In the genomic region with DNA sequence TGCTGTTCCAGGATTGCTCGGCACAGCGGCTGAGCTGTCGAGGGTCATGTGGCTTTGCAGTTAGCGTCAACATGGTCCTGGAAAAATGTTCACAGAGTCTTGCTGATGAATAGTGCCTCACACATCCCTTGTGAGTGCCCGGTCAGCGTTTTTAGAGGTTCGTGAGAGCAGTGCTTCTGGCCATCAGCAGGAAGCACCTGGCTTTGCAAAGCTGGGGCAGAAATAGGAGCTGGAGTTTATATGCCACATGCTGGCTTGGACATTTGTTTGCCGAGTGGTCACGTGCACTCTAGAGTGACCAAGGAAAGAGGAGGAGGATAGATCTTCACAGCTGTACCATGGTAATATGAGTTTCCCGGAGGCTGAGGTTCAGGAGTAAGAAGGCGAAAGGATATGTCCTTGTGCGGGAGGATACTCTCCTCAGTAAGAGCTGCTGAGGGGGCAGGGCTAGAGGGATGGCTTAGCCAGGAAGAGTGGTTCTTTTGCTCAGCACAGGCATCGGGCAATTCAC, we compare ENCODE assay signal across 8 mouse cellular contexts. TPM values are rescaled to one million over a fixed set of nuclear protein-coding genes. Genes with fewer than 3 reads are reported as not detected.
A peak's percentile ranks its signal among the peaks of the same experiment; 100 is the strongest.
DNase-seq lines count a peak whose midpoint lies in the region; ATAC-seq and TF ChIP-seq lines count a peak whose summit lies in the region.

No protein-coding gene starts in this region.

- no peaks in the 10 kb centered on the region for H3K79me2 ChIP-seq in C2C12 (ENCODE audit: control insufficient read depth, insufficient read depth)
- no peaks in the 10 kb centered on the region for H3K79me2 ChIP-seq in myocyte (ENCODE audit: control insufficient read depth, insufficient read depth)

- TF ChIP-seq POLR2A in brain, embryonic 14.5 days (IDR thresholded peaks at IDR 0.05; ENCODE audit: borderline replicate concordance, extremely low read depth, insufficient read depth, insufficient read length, poor library complexity, severe bottlenecking): no peak
- no peak for TF ChIP-seq POLR2A in myocyte (IDR thresholded peaks at IDR 0.05; ENCODE audit: insufficient read length, low read depth)

- WGBS in heart, postnatal 0 days: 37% methylated on average over 13 of the region's 13 CpGs
- 45% methylated on average over 13 of the region's 13 CpGs for WGBS in limb, embryonic 11.5 days

- no peaks in the 10 kb centered on the region for H3K36me3 ChIP-seq in C2C12 (ENCODE audit: control insufficient read depth, insufficient read depth)
- H3K36me3 ChIP-seq in heart, postnatal 0 days (replicated peaks; ENCODE audit: control insufficient read depth, insufficient read depth, low read length): no peaks in the 10 kb centered on the region
- H3K36me3 ChIP-seq in limb, embryonic 11.5 days (ENCODE audit: control insufficient read depth, insufficient read depth, low read length): no peaks in the 10 kb centered on the region
- H3K36me3 ChIP-seq in myocyte (ENCODE audit: control insufficient read depth, insufficient read depth): no peaks in the 10 kb centered on the region

- H3K27ac ChIP-seq in heart, postnatal 0 days (ENCODE audit: low read depth): peak overlapping the region; percentile 87
- peak overlapping the region; percentile 30; the same call in 1 of the 2 replicates for H3K27ac ChIP-seq in limb, embryonic 11.5 days (replicated peaks; ENCODE audit: low read depth, low read length)

- no peak for TF ChIP-seq CTCF in C2C12 (IDR thresholded peaks at IDR 0.05; ENCODE audit: control insufficient read depth, insufficient read depth, insufficient read length)
- TF ChIP-seq CTCF in brain, embryonic 14.5 days (IDR thresholded peaks at IDR 0.05; ENCODE audit: borderline replicate concordance, extremely low read depth, insufficient read depth, insufficient read length): no peak
- TF ChIP-seq CTCF in heart, postnatal 0 days (IDR thresholded peaks at IDR 0.05; ENCODE audit: low read depth): no peak

- H3K4me1 ChIP-seq in heart, postnatal 0 days (ENCODE audit: control insufficient read depth, insufficient read depth): peaks cover 14% of the 10 kb centered on the region
- H3K4me1 ChIP-seq in limb, embryonic 11.5 days (ENCODE audit: control insufficient read depth, insufficient read depth, low read length): 0 out of 2 replicates have a peak, but pooled peaks cover 6% of the 10 kb centered on the region

- ATAC-seq in heart, postnatal 0 days (ENCODE audit: insufficient read depth, low read depth): peak; percentile 66
- ATAC-seq in limb, embryonic 11.5 days (ENCODE audit: insufficient number of reproducible peaks, low FRiP score, low TSS enrichment, low read depth): peak; percentile 75

- H3K9ac ChIP-seq in heart, postnatal 0 days (replicated peaks; ENCODE audit: low read depth, low read length): no peak overlapping the region
- H3K9ac ChIP-seq in limb, embryonic 11.5 days (ENCODE audit: low read length): no peak overlapping the region

- DNase-seq in brain, embryonic 14.5 days (ENCODE audit: low read depth): peak; percentile 23
- DNase-seq in heart, postnatal 0 days (ENCODE audit: low spot score): peak; percentile 68
- peak; percentile 48 for DNase-seq in limb, embryonic 11.5 days (ENCODE audit: low spot score)
- DNase-seq in spleen, postnatal 14 days (ENCODE audit: low spot score in 2 of 2): no peak
- no peak for DNase-seq in B cell, adult 2 months
- DNase-seq in retina, postnatal 1 day: no peak

- no peak overlapping the region for H3ac ChIP-seq in C2C12 (ENCODE audit: control insufficient read depth, insufficient read length, low read depth)
- H3ac ChIP-seq in myocyte (ENCODE audit: control insufficient read depth, insufficient read length): no peak overlapping the region

- no peaks in the 10 kb centered on the region for H3K27me3 ChIP-seq in C2C12 (ENCODE audit: control insufficient read depth, insufficient read depth, insufficient read length)
- H3K27me3 ChIP-seq in heart, postnatal 0 days (ENCODE audit: control insufficient read depth, insufficient read depth, low read length): no peaks in the 10 kb centered on the region
- H3K27me3 ChIP-seq in limb, embryonic 11.5 days (ENCODE audit: control insufficient read depth, insufficient read depth, low read length): no peaks in the 10 kb centered on the region
- no peaks in the 10 kb centered on the region for H3K27me3 ChIP-seq in myocyte (ENCODE audit: control insufficient read depth, insufficient read depth, insufficient read length)

- peak overlapping the region; percentile 5; the same call in 1 of the 2 replicates for H3K4me2 ChIP-seq in heart, postnatal 0 days (ENCODE audit: low read depth, low read length)
- H3K4me2 ChIP-seq in limb, embryonic 11.5 days (ENCODE audit: low read depth, severe bottlenecking): 0 out of 2 replicates have a peak overlapping the region, but pooled peaks have one; percentile 1
- H3K4me2 ChIP-seq in myocyte (ENCODE audit: low read depth): peak overlapping the region; percentile 39

- H3K79me3 ChIP-seq in C2C12 (ENCODE audit: low read depth): no peaks in the 10 kb centered on the region

- H3K4me3 ChIP-seq in C2C12 (ENCODE audit: insufficient read depth, poor library complexity, severe bottlenecking) (no peak overlapping the region), myocyte (no peak overlapping the region)
- H3K4me3 ChIP-seq in heart, postnatal 0 days (ENCODE audit: low read depth, low read length): no peak overlapping the region
- H3K4me3 ChIP-seq in limb, embryonic 11.5 days (ENCODE audit: low read depth, low read length): no peak overlapping the region

- peak; percentile 71 for TF ChIP-seq EP300 in heart, postnatal 0 days (IDR thresholded peaks at IDR 0.05; ENCODE audit: low read depth)

- no peaks in the 10 kb centered on the region for H3K9me3 ChIP-seq in heart, postnatal 0 days (replicated peaks; ENCODE audit: control insufficient read depth, low read length)
- no peaks in the 10 kb centered on the region for H3K9me3 ChIP-seq in limb, embryonic 11.5 days (ENCODE audit: control insufficient read depth, low read length)

TF ChIP-seq in C2C12, 6 proteins besides CTCF, POLR2A, EP300 and RAD21:
- TF ChIP-seq USF1 (IDR thresholded peaks at IDR 0.05; ENCODE audit: low read depth) (peak; percentile 71), FOSL1 (IDR thresholded peaks at IDR 0.05; ENCODE audit: insufficient read depth, low read length, poor library complexity, severe bottlenecking) (no peak)

TF ChIP-seq in myocyte, 11 proteins besides CTCF, POLR2A, EP300 and RAD21:
- TF ChIP-seq USF1 (IDR thresholded peaks at IDR 0.05; ENCODE audit: low read depth) (peak; percentile 80), MYOD1 (IDR thresholded peaks at IDR 0.05; ENCODE audit: control insufficient read depth in 1 of 3, insufficient read length in 2 of 3, low read depth in 2 of 3) (peak in 2 of 3 experiments; percentile 50 to 59), TCF12 (IDR thresholded peaks at IDR 0.05; ENCODE audit: insufficient read depth, poor library complexity, severe bottlenecking) (no peak)

RNA-seq across cellular contexts. Expression of gene Ctla4, which starts 23.8 kb away (rescaled TPM):
- polyA plus RNA-seq in C2C12 (2012; fragmentation: generic; extraction: Trizol) (not detected), myocyte (2012; fragmentation: generic; extraction: Trizol) (not detected)
- 0.06 TPM in 1 of 2 replicates, not detected in the other for polyA plus RNA-seq in brain, embryonic 14.5 days (2012; rRNA removed)
- total RNA-seq in heart, postnatal 0 days (2014; rRNA removed; ENCODE audit: low replicate concordance): 0.19 TPM in 1 of 2 replicates, not detected in the other
- not detected in 2 replicates for polyA plus RNA-seq in heart, postnatal 0 days (2015; fragmentation: Nextera tagmentation; extraction: Ambion mirVana)
- 0.17 TPM in 1 of 2 replicates, not detected in the other for polyA plus RNA-seq in limb, embryonic 11.5 days (2014; fragmentation: Nextera tagmentation; extraction: Ambion mirVana)

Comparison
In these comparisons a context has a peak if more than half of its experiments do, and no peak if none do; other contexts are left out.
1. DNase-seq: peak in brain, embryonic 14.5 days (single experiment), heart, postnatal 0 days (single experiment) and limb, embryonic 11.5 days (single experiment); none in spleen, postnatal 14 days (0 of 2), B cell, adult 2 months (0 of 2) and retina, postnatal 1 day (single experiment).
2. Peak in every context shown above with its lines, with median percentiles within 50 percentile points of each other: H3K4me2 ChIP-seq.